Mouse (Mus musculus): ENCODE measurements around the gene Vps45.

DNA sequence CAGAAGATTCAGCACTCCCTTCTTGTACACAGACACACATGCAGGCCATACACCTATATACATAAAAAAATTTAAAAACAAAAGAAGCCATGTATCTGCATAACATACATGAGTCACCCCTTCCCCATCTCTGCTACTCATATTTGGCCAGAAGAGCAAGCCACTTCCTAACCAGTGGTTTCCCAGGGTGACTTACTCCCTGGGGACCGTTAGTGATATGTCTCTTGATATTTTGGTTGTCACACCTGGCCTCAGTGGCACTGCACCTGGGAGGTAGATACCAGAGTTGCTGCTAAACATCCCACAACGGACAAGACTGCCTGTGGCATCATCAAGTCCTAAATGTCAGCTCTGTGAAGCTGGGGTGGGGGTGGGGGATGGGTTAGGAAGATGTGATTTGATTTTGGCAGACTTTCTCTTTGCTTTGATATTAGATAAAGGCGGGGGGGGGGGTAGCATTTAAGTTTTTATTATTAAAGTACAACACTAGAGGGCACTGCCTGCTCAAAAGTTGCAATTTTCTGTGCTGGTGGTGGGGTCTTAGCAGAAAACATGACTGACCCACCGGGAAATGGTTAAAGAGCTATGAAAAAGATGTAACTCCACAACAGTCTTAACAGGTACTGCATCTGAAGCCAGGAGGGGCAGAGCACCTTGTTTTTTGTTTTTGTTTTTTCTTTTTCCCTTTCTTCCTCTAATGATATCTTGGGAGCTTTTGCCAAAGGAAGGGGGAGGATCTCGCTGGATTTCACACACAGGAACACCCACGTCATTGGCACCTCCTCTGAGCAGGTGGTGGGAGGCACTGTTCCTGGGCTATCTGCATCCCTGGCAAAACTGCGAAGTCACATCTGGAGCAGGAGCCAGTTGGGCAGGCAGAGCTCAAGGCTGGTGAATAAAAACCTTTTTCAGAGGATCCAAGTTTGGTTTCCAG lies 92.5 kb downstream of the Vps45 start:
- peak; percentile 55 for TF ChIP-seq CTCF (IDR thresholded peaks at IDR 0.05; ENCODE audit: low read depth)
- TF ChIP-seq EP300 (IDR thresholded peaks at IDR 0.05; ENCODE audit: low read depth) = no peak
